Mouse (Mus musculus): ENCODE results near the gene Selenos.

Selenos gene

GRCm38 (mm10) chr7:66120139-66120538, 40.7 kb downstream of the Selenos start:
- DNase-seq (ENCODE audit: low read depth): no peak

- no peak for DNase-seq (ENCODE audit: low read depth)
These were observed 41.4 kb downstream of the Selenos start for GRCm38 (mm10) chr7:66120702-66121396.

- DNase-seq (ENCODE audit: low read depth): no peak
These were observed 45.1 kb downstream of the Selenos start for GRCm38 (mm10) chr7:66124551-66124968.

GRCm38 (mm10) chr7:66125368-66125767, 45.9 kb downstream of the Selenos start:
- no peak for DNase-seq (ENCODE audit: low read depth)

- DNase-seq (ENCODE audit: low read depth): no peak
These were observed 48.6 kb downstream of the Selenos start for GRCm38 (mm10) chr7:66127951-66128645.

GRCm38 (mm10) chr7:66128857-66129256, 49.4 kb downstream of the Selenos start:
- DNase-seq (ENCODE audit: low read depth): no peak

- DNase-seq (ENCODE audit: low read depth): no peak
These were observed 50.8 kb downstream of the Selenos start for GRCm38 (mm10) chr7:66130296-66130695.

GRCm38 (mm10) chr7:66131776-66132421, 52.5 kb downstream of the Selenos start:
- no peak for DNase-seq (ENCODE audit: low read depth)

- DNase-seq (ENCODE audit: low read depth): no peak
These were observed 54.7 kb downstream of the Selenos start for GRCm38 (mm10) chr7:66134154-66134553.

- DNase-seq (ENCODE audit: low read depth): no peak
These were observed 56.2 kb downstream of the Selenos start for GRCm38 (mm10) chr7:66135644-66136043.

GRCm38 (mm10) chr7:66136187-66136586, 56.7 kb downstream of the Selenos start:
- DNase-seq (ENCODE audit: low read depth): no peak

- DNase-seq (ENCODE audit: low read depth): no peak
These were observed 57.9 kb downstream of the Selenos start for GRCm38 (mm10) chr7:66137309-66137708.

GRCm38 (mm10) chr7:66138301-66138700, 58.9 kb downstream of the Selenos start:
- DNase-seq (ENCODE audit: low read depth): no peak

GRCm38 (mm10) chr7:66138878-66139277, 59.4 kb downstream of the Selenos start:
- DNase-seq (ENCODE audit: low read depth): no peak

Data from c-Kit-positive CD71-positive TER-119-negative erythroid progenitor cells, embryonic 14.5 days (primary cell).